Mouse (Mus musculus) bone marrow macrophage, adult 2 months (primary cell): ENCODE data around the gene Tada2b. TPM values are rescaled to one million over a fixed set of nuclear protein-coding genes. Genes with fewer than 3 reads are reported as not detected.

Experiments
- H3K27ac ChIP-seq: 2 replicates; pipeline ENCODE4 v1.5.1; 2012; ENCODE audit warnings: low read depth, low read length; ENCODE audit not compliant: insufficient read depth
- H3K4me1 ChIP-seq: 2 replicates; pipeline ENCODE4 v1.6.1; 2012; ENCODE audit warnings: low read length; ENCODE audit not compliant: control insufficient read depth, insufficient read depth
- H3K4me3 ChIP-seq: 2 replicates; pipeline ENCODE4 v1.5.1; 2012; ENCODE audit warnings: mild to moderate bottlenecking, low read length, moderate library complexity; ENCODE audit not compliant: insufficient read depth
- CTCF ChIP-seq: IDR thresholded peaks from 2 replicates; pipeline ENCODE4 v1.5.1; 2012; ENCODE audit warnings: low read depth, mild to moderate bottlenecking, low read length, moderate library complexity
- POLR2A ChIP-seq: IDR thresholded peaks from 2 replicates; pipeline ENCODE4 v1.6.1; 2012; ENCODE audit warnings: mild to moderate bottlenecking, low read depth, low read length, borderline replicate concordance
- polyA plus RNA-seq: library from polyadenylated mRNA; stranded (reverse); fragments of >200 nt; gene quantifications from 2 replicates; pipeline ENCODE4 v1.2.4, GENCODE M21; 2012; ENCODE audit not compliant: missing spikeins, insufficient read depth, insufficient read length

The Tada2b gene
- polyA plus RNA-seq, 1 experiment = 9.9 TPM

GRCm38 (mm10) chr5:36424676-36425075, 59.4 kb downstream of the Tada2b start:
- Histone ChIP-seq H3K27ac (no peak overlapping the region), H3K4me1 (no peaks in the 10 kb centered on the region), H3K4me3 (no peak overlapping the region)
- TF ChIP-seq CTCF (no peak), POLR2A (no peak)

Other genes starting within 250 kb of the Tada2b start
- gene Sorcs2, start 86.1 kb downstream of the Tada2b start, polyA plus RNA-seq = 0.31 TPM in 1 of 2 replicates, not detected in the other
- gene Grpel1, start 19.3 kb downstream of the Tada2b start, polyA plus RNA-seq = 10.4 and 11.1 TPM in 2 replicates
- gene Ccdc96, start 303 bp upstream of the Tada2b start, polyA plus RNA-seq = not detected in 2 replicates
- 57.5 and 57.8 TPM in 2 replicates for gene Tbc1d14, start 109.0 kb upstream of the Tada2b start, polyA plus RNA-seq
- 32.3 and 34.0 TPM in 2 replicates for gene D5Ertd579e, start 211.7 kb upstream of the Tada2b start, polyA plus RNA-seq